Mouse (Mus musculus): ENCODE measurements around the gene Gabra3.

Gene Gabra3

DNA sequence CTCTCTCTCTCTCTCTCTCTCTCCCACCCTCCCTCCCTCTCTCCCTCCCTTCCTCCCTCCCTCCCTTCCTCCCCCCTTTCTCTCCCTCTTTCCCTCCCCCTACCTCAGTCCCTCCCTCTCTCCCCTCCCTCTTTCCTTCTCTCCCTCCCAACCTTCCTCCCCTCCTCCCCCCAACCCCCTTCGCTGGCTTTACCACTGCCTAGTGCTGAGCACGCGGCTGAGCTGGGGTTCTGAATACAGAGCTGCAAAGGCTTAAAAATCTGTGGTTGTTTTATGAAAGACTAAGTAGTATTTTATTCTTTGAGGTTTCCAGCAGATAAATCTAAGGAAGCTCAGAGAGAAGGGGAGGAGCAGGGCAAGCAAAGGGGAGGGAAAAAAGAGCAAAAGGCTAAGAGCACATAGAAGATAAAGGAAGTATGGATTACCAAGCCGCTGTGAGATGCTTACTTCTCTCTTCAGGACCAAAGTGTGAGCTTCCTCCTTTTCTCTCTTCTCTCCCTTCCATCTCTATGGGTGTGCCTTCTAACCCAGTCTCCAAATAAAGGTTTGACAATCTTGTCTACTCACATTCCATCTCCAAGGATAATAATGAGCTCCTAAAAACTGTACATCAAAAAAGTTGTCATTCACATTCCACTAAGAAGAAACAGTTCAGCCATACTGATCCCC is at the start of gene Gabra3:
TSS of gene Gabra3 (minus strand) at position 619 of the 669 bp plus-strand sequence.
- DNase-seq (ENCODE audit: low read depth, low spot score) = no peak

DNA sequence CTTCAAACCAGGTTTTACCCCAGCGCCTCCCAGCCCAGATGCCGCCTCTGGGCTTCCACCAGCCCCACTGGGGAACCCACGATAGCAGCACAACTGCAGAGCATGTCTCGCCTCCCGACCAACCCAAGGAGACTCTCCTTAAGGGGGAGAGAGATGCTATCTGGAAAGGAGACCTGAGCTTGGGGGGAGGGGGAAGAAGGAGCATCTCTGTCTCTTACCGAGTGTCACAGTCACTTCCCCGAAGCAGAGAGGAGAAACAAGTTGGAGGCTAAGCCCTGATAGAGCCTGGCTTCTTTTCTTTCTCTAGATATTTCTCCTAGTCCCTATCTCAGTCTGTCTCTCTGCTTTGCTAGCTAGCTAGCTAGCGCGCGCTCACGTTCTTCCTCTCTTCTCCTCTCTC is 859 bp downstream of the Gabra3 start:
- DNase-seq (ENCODE audit: low read depth, low spot score) = no peak

DNA sequence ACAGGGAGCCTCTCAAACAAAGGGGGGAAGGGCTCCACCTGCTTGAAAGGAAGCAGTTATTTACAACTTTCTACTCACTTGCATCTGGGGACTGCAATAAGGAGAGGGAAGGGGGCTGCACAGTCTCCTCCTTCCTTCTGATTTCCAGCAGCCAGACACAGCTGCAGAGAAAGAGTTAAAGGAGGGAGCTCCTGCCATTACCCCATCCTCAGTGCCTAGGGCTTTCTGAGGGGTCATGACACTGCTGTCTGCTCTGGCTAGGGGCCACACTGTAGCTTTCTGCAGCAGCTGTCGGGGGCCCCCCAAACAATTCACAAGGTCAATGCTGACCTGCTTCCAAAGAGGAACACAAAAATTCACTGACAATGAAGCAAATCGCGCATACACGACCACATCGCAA is 1.3 kb downstream of the Gabra3 start:
- no peak for DNase-seq (ENCODE audit: low read depth, low spot score)

DNA sequence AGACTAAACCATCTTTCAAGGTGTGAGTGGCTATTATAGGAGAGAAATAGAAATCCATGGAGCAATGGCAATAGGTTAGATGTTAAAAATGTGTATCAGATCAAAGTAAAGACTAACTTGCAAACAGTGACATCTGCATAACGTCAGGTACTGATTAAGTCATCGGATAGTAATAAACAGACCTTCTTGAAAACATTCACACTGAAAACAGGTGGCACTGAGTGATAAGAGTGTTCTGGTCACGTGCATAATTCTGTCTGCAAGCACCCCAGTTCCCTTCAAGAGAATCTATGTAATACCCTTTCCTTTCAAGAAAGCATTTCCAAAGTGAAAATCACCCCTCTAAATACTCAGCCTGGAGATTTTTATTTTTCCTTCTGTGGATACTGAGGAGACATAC is 6.0 kb downstream of the Gabra3 start:
- DNase-seq (ENCODE audit: low read depth, low spot score) = no peak

DNA sequence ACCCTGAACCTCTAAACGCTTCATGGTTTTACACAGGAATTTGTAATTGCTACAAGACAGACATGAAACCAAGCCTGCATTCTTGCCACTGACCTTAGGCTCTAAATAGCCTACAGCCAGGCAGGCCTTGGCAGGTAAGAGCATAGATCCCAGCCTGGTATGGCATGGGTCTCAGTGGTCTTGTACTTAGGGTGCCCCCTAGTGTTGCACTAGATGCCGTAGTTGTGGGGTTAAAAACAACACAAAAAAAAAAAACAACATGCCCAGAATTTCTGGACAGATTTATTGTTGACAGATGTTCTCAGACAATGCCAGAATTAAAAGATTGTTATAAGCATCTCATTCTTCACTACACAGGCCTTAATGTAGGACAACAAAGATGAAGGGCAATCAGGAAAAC is 12.0 kb downstream of the Gabra3 start:
- peak; percentile 65 for DNase-seq (ENCODE audit: low read depth, low spot score)

DNA sequence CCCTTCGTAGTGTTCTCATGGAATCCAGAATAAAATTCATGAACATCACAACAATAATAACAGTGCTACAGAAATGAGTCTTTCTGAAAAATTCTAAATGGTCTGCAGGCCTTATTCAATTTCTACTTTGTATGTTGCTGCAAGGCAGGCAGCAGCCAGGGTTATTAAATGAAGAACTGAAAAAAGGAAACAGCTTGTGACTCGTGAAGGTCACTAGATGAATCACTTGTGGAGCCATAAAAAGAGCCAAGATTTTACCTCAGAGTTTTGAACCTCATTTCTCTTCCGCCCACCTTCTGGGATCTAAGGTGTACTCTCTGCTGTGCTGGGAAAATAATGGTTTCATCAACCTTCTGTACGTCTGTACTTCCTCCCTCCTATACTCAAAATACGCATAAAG is 159.4 kb downstream of the Gabra3 start:
- peak; percentile 7 for DNase-seq (ENCODE audit: low read depth, low spot score)

DNA sequence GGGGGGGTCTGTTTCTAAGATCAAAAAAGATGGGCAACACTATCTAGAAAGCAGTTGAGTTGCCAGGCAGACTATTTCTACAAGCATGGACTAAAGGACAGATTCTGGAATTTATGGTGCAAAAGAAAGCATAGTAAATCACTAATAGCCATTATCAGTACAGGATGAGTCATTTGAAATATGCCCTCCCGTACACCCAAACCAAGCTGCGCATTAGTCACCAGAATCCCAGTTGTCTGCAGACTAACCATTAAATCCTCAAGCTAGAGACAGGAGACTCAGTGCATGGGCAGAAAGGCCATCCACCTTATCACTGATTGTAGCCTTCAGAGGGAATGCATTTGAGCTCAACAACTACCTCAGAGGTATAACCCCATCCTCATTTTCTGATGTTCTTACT is 166.8 kb downstream of the Gabra3 start:
- DNase-seq (ENCODE audit: low read depth, low spot score) = peak; percentile 65

DNA sequence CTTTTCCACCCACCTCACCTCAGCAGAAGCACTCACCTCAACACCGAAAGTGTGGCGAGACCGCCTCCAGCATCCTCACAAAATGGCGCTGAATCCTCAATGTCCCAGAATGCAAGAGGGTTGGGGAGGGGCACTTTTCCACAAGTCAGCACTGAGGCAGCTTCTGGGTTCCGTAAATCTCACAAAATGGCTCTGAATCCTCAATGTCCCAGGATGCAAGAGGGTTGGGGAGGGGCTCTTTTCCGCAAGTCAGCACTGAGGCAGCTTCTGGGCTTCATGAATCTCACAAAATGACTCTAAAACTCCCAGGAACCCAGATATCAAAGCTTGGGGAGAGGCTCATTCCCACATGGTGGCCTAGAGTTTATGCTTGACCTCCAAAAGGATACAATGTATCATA is 269.9 kb downstream of the Gabra3 start, which contains the start of gene Magea10:
TSS of gene Magea10 (minus strand) at position 101 of the 400 bp plus-strand sequence.
- no peak for DNase-seq (ENCODE audit: low read depth, low spot score)
